Mouse (Mus musculus) liver, embryonic 11.5 days (tissue): Measurements from ENCODE around the gene Med29. TPM values are rescaled to one million over a fixed set of nuclear protein-coding genes. Genes with fewer than 3 reads are reported as not detected.

Experiments used
- ATAC-seq: fragments of 200-750 bp; cut with Nextera tagmentation; replicated peaks from 2 replicates; pipeline ENCODE4 v1.8.0; 2017; ENCODE audit warnings: moderate number of reproducible peaks, mild to moderate bottlenecking, moderate TSS enrichment, moderate library complexity; ENCODE audit not compliant: low FRiP score
- DNase-seq: peaks from one replicate; pipeline ENCODE4 v3.0.0-alpha.2; 2017; ENCODE audit warnings: low spot score
- H3K27ac ChIP-seq: fragments of 300-500 bp; sonication (generic); 2 replicates; pipeline ENCODE4 v1.5.1; 2014; ENCODE audit warnings: mild to moderate bottlenecking, low read depth, low read length, control low read depth
- H3K27me3 ChIP-seq: fragments of 300-500 bp; sonication (generic); replicated peaks from 2 replicates; pipeline ENCODE4 v1.6.1; 2014; ENCODE audit warnings: low read length, mixed read lengths; ENCODE audit not compliant: control insufficient read depth, insufficient read depth
- H3K36me3 ChIP-seq: fragments of 300-500 bp; sonication (generic); 2 replicates; pipeline ENCODE4 v1.6.1; 2014; ENCODE audit warnings: mild to moderate bottlenecking, low read length, moderate library complexity, mixed read lengths; ENCODE audit not compliant: control insufficient read depth, insufficient read depth
- H3K4me1 ChIP-seq: fragments of 300-500 bp; sonication (generic); replicated peaks from 2 replicates; pipeline ENCODE4 v1.6.1; 2014; ENCODE audit warnings: low read length, mixed read lengths; ENCODE audit not compliant: control insufficient read depth, insufficient read depth
- H3K4me2 ChIP-seq: fragments of 300-500 bp; sonication (generic); 2 replicates; pipeline ENCODE4 v1.6.1; 2014; ENCODE audit warnings: mild to moderate bottlenecking, control low read depth, moderate library complexity
- H3K4me3 ChIP-seq: fragments of 300-500 bp; sonication (generic); 2 replicates; pipeline ENCODE4 v1.5.1; 2014; ENCODE audit warnings: low read depth, low read length, control low read depth
- H3K9ac ChIP-seq: fragments of 300-500 bp; sonication (generic); 2 replicates; pipeline ENCODE4 v1.6.1; 2014; ENCODE audit warnings: low read depth, low read length, control low read depth
- H3K9me3 ChIP-seq: fragments of 300-500 bp; sonication (generic); 2 replicates; pipeline ENCODE4 v1.6.1; 2016; ENCODE audit warnings: low read length, inconsistent platforms, mixed read lengths; ENCODE audit not compliant: control insufficient read depth
- WGBS: fragments of 180-500 bp; shearing (Covaris S2); extraction: QIAGEN DNeasy Blood & Tissue Kit; methylation state at CpG from one replicate; pipeline ENCODE4 v1.1.7; 2014; 5-methylcytosine and 5-hydroxymethylcytosine counted together
- polyA plus RNA-seq: library from polyadenylated mRNA; unstranded; fragments of >200 nt; fragmentation: Nextera tagmentation; extraction: Ambion mirVana; gene quantifications from 2 replicates; pipeline ENCODE4 v1.2.1, GENCODE M21; 2014

The Med29 gene
- 44.7 and 45.7 TPM in 2 replicates for polyA plus RNA-seq

DNA sequence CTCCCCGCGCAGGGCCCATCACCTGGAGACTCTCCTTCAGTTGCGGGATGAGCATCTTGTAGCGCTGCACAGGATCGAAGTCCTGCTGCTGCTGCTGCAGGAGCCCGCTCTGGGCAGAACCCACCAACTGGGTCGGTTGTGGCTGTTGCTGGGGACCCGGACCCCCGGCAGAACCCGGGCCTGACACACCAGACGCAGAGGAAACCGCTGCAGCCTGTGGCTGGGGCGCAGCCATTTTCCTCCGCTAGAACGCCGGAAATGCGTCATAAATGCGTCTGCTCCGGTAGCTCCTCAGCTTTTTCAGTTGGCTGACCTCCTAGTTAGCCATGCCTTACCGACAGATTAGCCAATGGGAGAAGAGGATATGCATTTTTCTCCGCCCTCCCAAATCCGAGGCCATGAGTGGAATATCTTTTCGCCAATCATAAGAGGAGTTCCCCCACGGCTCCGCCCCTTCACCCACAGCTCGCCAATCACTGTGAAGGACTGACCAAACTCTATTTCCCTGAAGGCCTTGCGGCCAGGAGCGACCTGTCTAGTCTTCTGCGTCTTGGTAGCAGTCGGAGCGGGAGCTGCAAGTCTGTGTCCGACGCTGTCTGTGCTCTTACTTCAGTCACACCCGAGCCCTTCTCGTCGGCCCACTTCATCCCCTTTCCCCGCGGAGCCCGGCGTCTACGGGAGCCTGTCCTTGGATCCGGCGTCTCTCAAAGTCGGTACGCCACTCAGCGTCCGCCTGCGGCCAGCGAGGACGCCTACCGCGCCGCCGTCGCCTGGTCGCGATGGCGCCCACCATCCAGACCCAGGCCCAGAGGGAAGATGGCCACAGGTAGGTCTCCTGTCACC lies at the start of gene Med29, which contains the start of gene Paf1:
Gene Med29 (minus strand): TSS at position 280 of the 843 bp plus-strand sequence.
Gene Paf1 (plus strand): TSS at position 523 of the 843 bp plus-strand sequence.
- Histone ChIP-seq H3K36me3 (peaks cover 38% of the 10 kb centered on the region), H3K4me3 (peak within 1 kb of the TSS; percentile 96), H3K4me1 (peaks cover 9% of the 10 kb centered on the region), H3K4me2 (peak within 1 kb of the TSS; percentile 94), H3K9me3 (no peaks in the 10 kb centered on the region), H3K27ac (peak within 1 kb of the TSS; percentile 57), H3K9ac (peak within 1 kb of the TSS; percentile 87), H3K27me3 (no peaks in the 10 kb centered on the region)
- peak; percentile 97 for ATAC-seq
- DNase-seq = peak; percentile 90
- WGBS = under 1% methylated on average over 58 of the region's 58 CpGs

DNA sequence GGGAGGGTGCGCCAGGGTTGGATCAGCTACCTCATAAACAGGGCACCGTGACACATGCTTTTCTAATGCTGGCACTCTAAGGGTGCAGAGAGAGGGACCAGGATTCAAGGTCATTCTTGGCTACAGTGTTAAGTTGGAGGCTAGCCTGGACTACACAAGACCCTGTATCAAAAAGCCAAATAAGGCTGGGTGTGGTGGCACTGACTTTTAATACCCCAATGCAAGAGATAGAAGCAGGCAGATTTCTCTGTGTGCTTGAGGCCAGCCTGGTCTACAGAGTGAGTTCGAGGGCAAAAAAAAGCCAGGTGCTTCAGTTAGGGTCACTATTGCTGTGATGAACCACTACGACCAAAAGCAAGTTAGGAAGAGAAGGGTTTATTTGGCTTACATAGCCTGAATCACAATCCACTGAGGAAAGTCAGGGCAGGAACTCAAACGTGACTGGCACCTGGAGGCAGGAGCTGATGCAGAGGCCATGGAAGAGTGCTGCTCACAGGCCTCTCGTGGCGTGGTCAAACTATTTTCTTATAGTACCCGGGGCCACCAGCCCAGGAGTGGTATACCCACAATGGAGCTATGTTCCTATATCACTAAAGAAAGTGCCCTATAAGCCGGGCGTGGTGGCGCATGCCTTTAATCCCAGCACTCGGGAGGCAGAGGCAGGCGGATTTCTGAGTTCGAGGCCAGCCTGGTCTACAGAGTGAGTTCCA lies 49.4 kb upstream of the Med29 start:
- ATAC-seq = no peak
- 72% methylated on average over 12 of the region's 14 CpGs for WGBS
- Histone ChIP-seq H3K4me1 (peaks cover 5% of the 10 kb centered on the region; the same call in 1 of the 2 replicates), H3K4me3 (no peak overlapping the region), H3K4me2 (peak overlapping the region; percentile 21), H3K36me3 (no peaks in the 10 kb centered on the region), H3K27me3 (no peaks in the 10 kb centered on the region), H3K27ac (peak overlapping the region; percentile 52; the same call in 1 of the 2 replicates), H3K9ac (no peak overlapping the region; the same call in 1 of the 2 replicates), H3K9me3 (no peaks in the 10 kb centered on the region)
- no peak for DNase-seq

- peak overlapping the region; percentile 48 for H3K4me2 ChIP-seq
- DNase-seq = no peak
Measured at GRCm38 (mm10) chr7:28440739-28441138, 48.2 kb upstream of the Med29 start.

GRCm38 (mm10) chr7:28438771-28439170 lies 46.3 kb upstream of the Med29 start:
- no peak overlapping the region for H3K9ac ChIP-seq
- H3K4me2 ChIP-seq = no peak overlapping the region
- H3K9me3 ChIP-seq = no peaks in the 10 kb centered on the region
- ATAC-seq (no peak), DNase-seq (no peak)
- WGBS = 65% methylated on average over 2 of the region's 2 CpGs
- no peak overlapping the region for H3K4me3 ChIP-seq
- H3K36me3 ChIP-seq = no peaks in the 10 kb centered on the region
- no peaks in the 10 kb centered on the region for H3K27me3 ChIP-seq
- H3K4me1 ChIP-seq = peaks cover 20% of the 10 kb centered on the region
- H3K27ac ChIP-seq = no peak overlapping the region

More at GRCm38 (mm10) chr7:28440739-28441138, 48.2 kb upstream of the Med29 start:
- Histone ChIP-seq H3K4me1 (peaks cover 5% of the 10 kb centered on the region; the same call in 1 of the 2 replicates), H3K36me3 (no peaks in the 10 kb centered on the region), H3K27me3 (no peaks in the 10 kb centered on the region), H3K4me3 (peak overlapping the region; percentile 20), H3K9me3 (no peaks in the 10 kb centered on the region), H3K27ac (peak overlapping the region; percentile 49; the same call in 1 of the 2 replicates), H3K9ac (peak overlapping the region; percentile 20)
- 36% methylated on average over 2 of the region's 2 CpGs for WGBS
- ATAC-seq = no peak

GRCm38 (mm10) chr7:28437964-28438363 lies 45.5 kb upstream of the Med29 start:
- H3K4me1 ChIP-seq = peaks cover 27% of the 10 kb centered on the region

DNA sequence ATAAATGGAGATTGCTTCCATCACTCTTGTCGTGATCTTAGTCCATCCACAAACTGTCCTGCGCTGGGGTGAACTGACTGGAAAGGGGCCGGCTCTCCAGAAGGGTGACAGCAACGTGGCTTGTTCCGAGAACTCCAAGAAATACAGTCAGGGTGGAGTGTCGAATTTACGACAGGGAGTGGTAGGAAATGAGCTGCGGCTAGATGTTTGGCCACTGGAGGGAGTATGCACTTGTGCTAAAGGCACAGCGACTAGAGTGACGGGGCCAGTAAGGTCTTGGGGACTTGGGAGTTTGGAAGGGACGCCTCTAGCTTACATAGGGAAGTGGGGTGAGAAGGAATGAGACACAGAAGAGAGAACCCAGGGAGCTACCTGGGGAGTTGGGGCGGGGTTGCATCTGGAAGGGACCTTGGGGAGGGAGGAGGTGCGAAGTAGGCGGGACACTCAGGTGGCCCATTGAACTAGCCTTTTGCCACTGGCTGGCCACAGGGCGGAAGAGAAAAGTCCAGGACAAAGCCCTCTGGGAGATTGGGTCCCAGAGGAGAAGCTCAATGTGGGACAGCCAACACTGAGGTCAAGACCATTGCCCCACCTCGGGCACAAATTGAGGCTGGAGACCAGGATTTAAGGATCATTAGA lies 44.5 kb upstream of the Med29 start, which contains the start of gene Gmfg:
Gene Gmfg (plus strand): TSS at position 516 of the 639 bp plus-strand sequence.
- Histone ChIP-seq H3K4me3 (peak within 1 kb of the TSS; percentile 88), H3K9ac (peak within 1 kb of the TSS; percentile 65), H3K36me3 (no peaks in the 10 kb centered on the region), H3K27me3 (no peaks in the 10 kb centered on the region), H3K4me2 (peak within 1 kb of the TSS; percentile 68), H3K27ac (peak within 1 kb of the TSS; percentile 53), H3K4me1 (peaks cover 32% of the 10 kb centered on the region), H3K9me3 (no peaks in the 10 kb centered on the region)
- ATAC-seq (peak; percentile 53), DNase-seq (peak; percentile 69)
- 7% methylated on average over 16 of the region's 16 CpGs for WGBS

More at GRCm38 (mm10) chr7:28437964-28438363, 45.5 kb upstream of the Med29 start:
- ATAC-seq (no peak), DNase-seq (no peak)
- Histone ChIP-seq H3K4me2 (no peak overlapping the region), H3K27ac (no peak overlapping the region), H3K36me3 (no peaks in the 10 kb centered on the region), H3K9me3 (no peaks in the 10 kb centered on the region), H3K9ac (no peak overlapping the region), H3K4me3 (no peak overlapping the region), H3K27me3 (no peaks in the 10 kb centered on the region)

DNA sequence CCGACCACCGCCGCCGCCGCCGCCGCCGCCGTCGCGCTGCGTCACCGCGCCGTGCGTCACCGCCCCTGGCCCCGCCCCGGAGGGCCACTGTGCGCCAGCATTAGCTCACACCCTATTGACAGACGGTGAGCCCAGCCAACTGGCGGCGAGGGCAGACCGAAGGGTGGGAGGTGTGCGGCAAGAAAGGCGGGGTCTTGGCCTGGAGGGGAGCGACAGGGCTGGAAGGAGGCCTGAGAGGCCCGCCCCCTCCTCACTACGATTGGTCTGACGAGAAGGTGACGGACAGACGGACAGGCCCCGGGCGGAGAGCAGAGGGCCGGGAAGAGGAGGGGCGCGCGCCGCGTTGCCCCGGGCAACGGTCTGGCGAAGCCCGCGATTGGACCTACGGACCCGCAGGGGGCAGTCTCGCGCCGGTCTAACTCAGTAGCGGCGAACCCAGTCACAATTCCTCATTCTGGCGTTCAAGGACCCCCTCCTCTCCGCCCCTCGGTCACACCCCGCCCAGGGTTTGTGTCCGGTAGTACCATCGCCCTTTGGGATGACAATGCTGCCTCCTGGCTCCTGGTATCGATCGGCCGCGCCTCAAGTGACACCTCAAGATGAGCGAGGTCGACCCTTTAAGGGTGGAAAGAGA lies 43.9 kb upstream of the Med29 start:
- DNase-seq (peak; percentile 99), ATAC-seq (peak; percentile 96)
- Histone ChIP-seq H3K27me3 (no peaks in the 10 kb centered on the region), H3K9me3 (no peaks in the 10 kb centered on the region), H3K27ac (peak overlapping the region; percentile 60), H3K9ac (peak overlapping the region; percentile 87), H3K4me2 (peak overlapping the region; percentile 91), H3K4me1 (peaks cover 39% of the 10 kb centered on the region), H3K36me3 (no peaks in the 10 kb centered on the region), H3K4me3 (peak overlapping the region; percentile 88)
- under 1% methylated on average over 55 of the region's 64 CpGs for WGBS
